Mouse (Mus musculus) testis, postnatal 10 days (tissue): ENCODE data around the gene Rfng.
"Not testable (repeated sequence)": the region's sequence is repeated elsewhere in the genome, so short reads cannot be mapped to it uniquely, and the experiment has no call there.

Source experiments
- DNase-seq: peaks from one replicate; pipeline ENCODE4 v3.0.0; 2021; ENCODE audit warnings: low spot score

The Rfng gene

DNA sequence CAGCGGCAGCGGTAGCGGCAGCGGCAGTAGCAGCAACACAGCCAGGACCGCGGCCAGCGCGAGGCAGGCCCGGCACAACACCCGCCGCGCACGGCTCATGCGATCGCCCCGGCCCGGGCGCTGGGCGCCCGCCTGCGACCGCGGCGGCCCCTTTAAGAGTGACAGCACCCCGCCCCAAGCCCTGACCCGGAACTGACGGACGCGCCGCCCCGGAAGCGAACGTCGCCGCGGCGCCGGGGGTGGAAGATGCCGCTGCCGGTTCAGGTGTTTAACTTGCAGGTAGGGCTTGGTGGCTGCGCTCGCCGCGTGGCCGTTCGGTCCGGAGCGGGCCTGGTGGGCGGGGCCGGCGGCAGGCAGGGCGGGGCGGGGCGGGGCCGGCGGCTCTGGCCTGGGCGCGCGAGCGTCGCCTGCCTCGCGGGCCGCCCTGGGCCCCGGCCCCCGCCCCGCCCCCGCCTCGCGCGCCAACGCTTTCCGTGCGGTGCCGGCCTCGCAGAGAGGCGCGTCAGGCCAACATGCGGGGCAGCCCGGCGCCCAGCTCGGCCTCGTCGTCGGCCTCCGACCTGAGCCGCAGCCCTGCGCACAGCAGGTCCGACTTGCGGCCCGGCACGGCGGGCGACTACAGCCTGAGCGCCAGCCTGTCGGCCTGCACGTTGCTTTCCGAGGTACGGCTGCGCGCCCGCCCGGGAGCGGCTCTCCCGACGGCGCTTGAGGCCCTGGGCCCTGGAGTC is at the start of gene Rfng, which contains the start of gene Gps1:
Gene Rfng, minus strand, starts transcription at position 144 of the 728 bp plus-strand sequence.
Gene Gps1, plus strand, starts transcription at position 209 of the 728 bp plus-strand sequence.
- peak; percentile 86 for DNase-seq

DNA sequence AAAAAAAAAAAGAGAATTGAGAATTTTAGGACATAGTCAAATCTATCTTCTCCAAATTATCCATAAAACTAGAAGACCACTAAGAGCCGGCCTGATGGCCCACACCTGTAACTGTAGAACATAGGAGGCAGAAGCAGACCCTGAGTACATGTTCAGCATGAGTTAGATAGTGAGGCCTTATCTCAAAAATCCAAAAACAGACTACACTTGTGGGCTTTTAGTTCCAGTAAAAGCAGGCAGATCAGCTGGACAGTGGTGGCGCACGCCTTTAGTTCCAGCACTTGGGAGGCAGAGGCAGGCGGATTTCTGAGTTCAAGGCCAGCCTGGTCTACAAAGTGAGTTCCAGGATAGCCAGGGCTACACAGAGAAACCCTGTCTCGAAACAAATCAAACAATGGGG is 49.0 kb upstream of the Rfng start:
- not testable (repeated sequence) for DNase-seq

GRCm38 (mm10) chr11:120831659-120832440 is 47.8 kb upstream of the Rfng start:
- no peak for DNase-seq

GRCm38 (mm10) chr11:120830686-120831085 is 46.7 kb upstream of the Rfng start:
- DNase-seq, result no peak

DNA sequence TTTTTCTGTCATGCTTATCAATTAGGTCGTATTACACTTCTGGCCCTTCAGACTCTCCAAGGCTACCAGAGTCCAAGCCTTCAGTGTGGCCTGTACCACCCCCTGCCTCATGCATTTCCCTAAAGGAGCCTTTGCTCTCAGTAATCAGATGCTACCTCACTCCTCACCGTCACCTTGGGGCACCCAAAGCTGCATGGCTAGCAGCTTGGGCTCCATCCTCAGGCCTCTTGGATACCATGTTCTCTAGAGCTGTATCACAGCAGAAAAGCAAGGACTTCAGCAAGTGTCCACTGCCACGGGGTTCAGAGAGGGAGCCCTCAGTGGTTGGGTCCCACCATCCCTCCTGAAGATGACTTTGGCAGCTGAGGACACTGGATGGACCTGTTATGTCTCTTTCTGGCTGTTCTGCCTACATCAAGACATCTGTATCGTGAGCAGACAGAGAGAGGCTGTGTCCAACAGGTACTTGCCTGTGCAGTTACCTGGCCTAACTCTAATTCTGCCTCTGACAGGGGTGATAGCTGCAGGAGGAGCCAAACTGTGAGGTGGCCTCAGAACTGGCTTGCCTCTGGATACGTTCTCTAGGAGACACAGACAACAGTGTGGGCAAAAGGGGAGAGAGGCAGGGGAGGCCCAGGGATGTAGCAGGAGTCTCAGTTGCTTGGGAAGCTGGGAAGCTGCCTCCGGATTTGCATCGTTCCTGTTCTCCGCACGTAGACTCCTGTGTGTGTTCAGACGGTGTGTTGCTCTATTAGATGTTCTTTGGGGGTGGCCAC is 45.9 kb upstream of the Rfng start:
- DNase-seq, result no peak

DNA sequence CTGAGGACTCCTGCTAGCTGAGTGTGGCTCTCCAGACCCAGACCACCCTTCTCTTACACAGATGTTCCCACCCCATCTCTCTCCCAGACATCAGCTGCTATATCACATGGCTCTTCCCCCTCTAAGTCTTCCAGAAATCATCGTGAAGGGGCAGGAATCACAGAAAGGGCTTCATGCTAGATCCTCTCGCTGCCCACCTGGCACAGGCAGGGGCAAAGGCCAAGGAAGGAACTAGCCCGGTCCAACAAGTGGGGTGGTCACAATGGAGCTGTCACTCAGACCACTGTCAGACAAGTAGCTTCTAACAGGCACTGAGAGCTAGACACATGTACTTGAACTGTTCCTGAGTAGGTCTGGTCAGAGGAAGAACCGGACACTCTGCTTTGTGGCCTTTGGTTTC is 44.4 kb upstream of the Rfng start:
- DNase-seq, result no peak

DNA sequence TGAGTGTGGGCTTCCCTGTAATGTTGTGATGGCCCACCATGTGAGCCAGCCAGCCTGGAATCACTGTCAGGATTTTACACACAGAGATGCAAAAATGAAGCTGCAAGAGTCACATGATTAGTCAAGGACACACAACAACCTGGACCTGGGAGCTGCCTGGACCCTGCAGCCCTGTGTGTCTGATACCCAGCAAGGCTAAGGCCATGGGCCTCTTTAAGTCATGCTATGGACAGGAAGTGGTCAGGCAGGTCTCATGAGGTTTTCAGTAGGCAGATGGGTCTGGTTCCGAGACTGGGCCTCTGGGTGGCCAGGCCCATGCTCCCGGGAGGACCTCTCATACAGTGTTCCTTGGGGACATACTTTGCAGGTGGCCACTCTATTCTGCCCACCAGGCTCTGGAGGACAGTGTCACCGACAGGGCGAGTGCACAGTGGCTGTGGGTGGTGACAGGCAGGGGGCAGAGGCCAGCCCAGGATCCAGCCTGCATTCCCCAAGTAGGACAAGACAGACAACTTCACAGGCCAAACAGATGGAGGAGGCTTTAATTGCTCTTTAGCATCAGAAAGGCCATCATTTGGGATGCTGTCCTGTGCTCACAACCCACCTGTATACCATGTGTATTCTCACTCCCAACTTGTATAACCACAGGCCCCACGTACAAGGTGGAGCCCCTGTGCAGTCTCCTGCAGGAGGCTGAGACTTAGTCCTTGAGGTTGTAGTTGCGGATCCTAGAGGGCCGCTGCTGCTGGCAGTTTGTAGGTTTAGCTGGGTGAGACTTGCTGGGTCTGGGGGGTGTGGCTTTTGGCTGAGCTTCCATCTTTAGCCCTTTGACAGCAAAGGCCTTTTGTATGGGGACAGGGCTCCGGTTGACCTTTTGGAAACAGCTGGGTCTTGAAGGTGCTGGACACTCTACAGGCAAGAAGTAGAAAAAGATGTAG is 42.3 kb upstream of the Rfng start:
- DNase-seq, result no peak

- DNase-seq, result no peak
Measured at GRCm38 (mm10) chr11:120825289-120825863, 41.4 kb upstream of the Rfng start.

DNA sequence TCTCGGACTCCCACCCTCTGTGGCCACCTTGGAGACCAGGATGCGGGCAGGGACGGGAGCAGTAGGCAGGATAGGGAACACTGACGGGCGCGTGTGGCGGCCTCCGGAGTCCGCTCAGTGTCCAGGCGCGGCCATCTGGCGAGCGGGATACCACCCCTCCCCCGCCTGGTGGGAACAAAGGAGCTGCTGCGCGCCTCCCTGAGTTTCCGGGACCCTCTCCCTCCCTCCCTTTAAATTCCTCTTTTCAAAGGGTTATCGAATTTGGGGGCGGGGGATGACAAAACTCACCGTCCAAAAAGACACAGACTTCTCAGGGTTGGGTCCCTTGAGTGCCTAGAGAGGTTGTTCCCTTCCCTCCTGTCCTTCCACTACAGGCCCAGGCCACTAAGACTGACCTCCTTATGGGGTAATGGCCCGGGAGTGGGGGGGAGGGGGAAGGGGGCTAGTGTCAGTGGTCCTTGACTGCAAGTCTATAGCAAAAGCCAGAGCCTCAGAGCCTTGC is 40.8 kb upstream of the Rfng start:
- no peak for DNase-seq

GRCm38 (mm10) chr11:120823956-120824786 is 40.2 kb upstream of the Rfng start, which contains the start of gene Fasn:
Gene Fasn, minus strand, starts transcription at chr11:120824547.
- peak; percentile 98 for DNase-seq

DNA sequence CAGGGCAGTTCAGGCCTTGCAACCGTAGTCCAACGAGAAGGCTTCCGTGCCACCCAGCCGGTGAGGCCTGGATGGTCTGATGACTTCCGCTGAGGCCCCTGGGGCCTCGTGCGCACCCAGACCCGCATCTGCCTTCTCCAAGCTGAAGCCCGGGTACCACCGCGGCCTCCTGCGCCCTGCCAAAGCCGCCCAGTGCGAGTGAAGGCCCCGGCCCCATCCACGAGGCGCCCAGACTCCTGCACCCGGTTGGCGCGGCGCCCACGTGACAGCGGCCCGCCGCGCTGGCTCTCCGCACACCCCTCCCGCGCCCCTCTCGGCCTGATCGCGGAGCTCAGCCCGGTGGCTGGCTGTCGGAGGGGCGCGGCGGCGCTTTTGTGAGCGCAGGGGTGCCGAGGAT is 39.5 kb upstream of the Rfng start:
- peak; percentile 84 for DNase-seq

- DNase-seq, result no peak
Measured at GRCm38 (mm10) chr11:120822831-120823550, 39.0 kb upstream of the Rfng start.

GRCm38 (mm10) chr11:120822321-120822720 is 38.3 kb upstream of the Rfng start:
- no peak for DNase-seq

DNA sequence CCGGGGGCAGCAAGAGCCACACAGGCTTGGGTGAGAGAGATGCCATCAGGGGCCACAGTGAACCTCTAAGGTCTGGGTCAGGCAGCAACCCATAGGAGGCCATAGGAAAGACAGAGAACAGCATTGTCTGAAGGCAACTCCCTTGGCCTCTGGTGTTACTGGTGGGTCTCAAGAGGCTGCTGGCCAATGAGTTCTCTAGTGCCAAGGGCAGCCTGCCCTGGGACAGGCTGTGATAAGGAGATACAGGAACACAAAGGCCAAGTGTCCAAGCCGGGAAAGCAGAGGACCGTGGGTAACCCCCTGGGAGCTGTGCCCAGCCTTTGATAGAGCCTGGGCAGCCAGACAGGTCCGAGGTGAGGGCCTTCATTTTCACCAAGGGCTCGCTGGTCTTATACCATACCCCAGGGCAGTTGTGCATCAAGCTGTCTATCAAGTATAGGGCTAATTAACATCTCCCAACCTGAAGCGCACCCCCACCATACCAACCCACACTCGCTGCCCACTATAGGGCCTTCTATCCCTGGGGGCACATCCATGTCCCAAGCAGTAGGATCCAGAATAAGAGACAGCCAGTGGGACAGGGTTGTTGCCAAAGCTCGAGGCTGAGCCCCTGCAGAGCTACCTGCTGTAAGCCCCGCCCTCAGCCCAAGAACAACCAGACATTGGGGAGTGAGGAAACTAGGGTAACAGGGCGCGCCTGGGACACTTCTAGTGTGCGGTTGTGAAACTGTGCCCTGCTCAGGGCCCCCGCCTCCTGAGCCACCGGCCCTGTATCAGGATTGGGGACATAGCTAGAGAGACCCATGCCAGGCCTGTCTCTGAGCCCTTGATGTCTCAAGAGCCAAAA is 37.3 kb upstream of the Rfng start:
- peak; percentile 74 for DNase-seq

GRCm38 (mm10) chr11:120820546-120820945 is 36.5 kb upstream of the Rfng start:
- DNase-seq, result no peak

- no peak for DNase-seq
Measured at GRCm38 (mm10) chr11:120819556-120819955, 35.5 kb upstream of the Rfng start.

GRCm38 (mm10) chr11:120818251-120818650 is 34.2 kb upstream of the Rfng start:
- DNase-seq, result no peak

GRCm38 (mm10) chr11:120817358-120817757 is 33.4 kb upstream of the Rfng start:
- no peak for DNase-seq
